Mouse (Mus musculus) MEL (cell line): ENCODE results near the gene Raet1d. TPM values are rescaled to one million over a fixed set of nuclear protein-coding genes. Genes with fewer than 3 reads are reported as not detected.
"Not testable (repeated sequence)": the region's sequence is repeated elsewhere in the genome, so short reads cannot be mapped to it uniquely, and the experiment has no call there.

ENCODE experiments used
- DNase-seq: peaks from one replicate; pipeline ENCODE4 v3.0.0; 2011; ENCODE audit warnings: low read depth, low spot score
- H3K27ac ChIP-seq: 2 replicates; pipeline ENCODE4 v1.5.1; 2012; ENCODE audit warnings: low read depth, mild to moderate bottlenecking, control low read depth, low read length, moderate library complexity; ENCODE audit not compliant: control insufficient read depth
- H3K27me3 ChIP-seq, 2 experiments: fragments of 150-350 bp in 1 of 2; sonication (generic) in 1 of 2; 2 replicates each; pipeline ENCODE4 v1.6.1; 2012; ENCODE audit warnings: low read length in 2 of 2, mild to moderate bottlenecking in 2 of 2, improper control_type of control experiment in 1 of 2, moderate library complexity in 1 of 2; ENCODE audit not compliant: insufficient read depth in 2 of 2, control insufficient read depth in 1 of 2
- H3K36me3 ChIP-seq, 2 experiments: 2 replicates each; pipeline ENCODE4 v1.6.1; 2012 to 2014; ENCODE audit warnings: low read length in 2 of 2, improper control_type of control experiment in 1 of 2, inconsistent platforms in 1 of 2, mild to moderate bottlenecking in 1 of 2; ENCODE audit not compliant: insufficient read depth in 2 of 2, control insufficient read depth in 1 of 2
- H3K4me1 ChIP-seq, 2 experiments: fragments of 150-350 bp in 1 of 2; sonication (generic) in 1 of 2; 2 replicates each; pipeline ENCODE4 v1.6.1; 2012; ENCODE audit warnings: low read length in 2 of 2, improper control_type of control experiment in 1 of 2, mild to moderate bottlenecking in 1 of 2; ENCODE audit not compliant: insufficient read depth in 2 of 2, control insufficient read depth in 1 of 2
- H3K4me3 ChIP-seq, 2 experiments: fragments of 150-350 bp in 1 of 2; sonication (generic) in 1 of 2; 2 replicates each; pipeline ENCODE4 v1.5.1; 2012; ENCODE audit warnings: low read depth in 2 of 2, low read length in 2 of 2, mild to moderate bottlenecking in 2 of 2, moderate library complexity in 2 of 2, control low read depth in 1 of 2, improper control_type of control experiment in 1 of 2; ENCODE audit not compliant: control insufficient read depth in 1 of 2, insufficient read depth in 1 of 2
- H3K79me2 ChIP-seq: 2 replicates; pipeline ENCODE4 v1.6.1; 2012; ENCODE audit warnings: mild to moderate bottlenecking, low read length, moderate library complexity; ENCODE audit not compliant: control insufficient read depth, poor library complexity, insufficient read depth
- H3K9ac ChIP-seq: 2 replicates; pipeline ENCODE4 v1.6.1; 2012; ENCODE audit warnings: low read depth, mild to moderate bottlenecking, control low read depth, low read length, moderate library complexity; ENCODE audit not compliant: control insufficient read depth, poor library complexity, severe bottlenecking
- H3K9me3 ChIP-seq: fragments of 150-350 bp; sonication (generic); replicated peaks from 2 replicates; pipeline ENCODE4 v1.6.1; 2012; ENCODE audit warnings: mild to moderate bottlenecking, low read length, improper control_type of control experiment, moderate library complexity; ENCODE audit not compliant: insufficient read depth
- polyA plus RNA-seq, 2 experiments: library from polyadenylated mRNA; stranded (reverse) in 1 of 2; unstranded in 1 of 2; fragments of >175 nt in 1 of 2; fragments of >200 nt in 1 of 2; gene quantifications; 2 replicates each; pipeline versions ENCODE4 v1.2.1 to v1.2.4; 2012; ENCODE audit warnings: low replicate concordance in 2 of 2, low read depth in 1 of 2; ENCODE audit not compliant: insufficient read length in 2 of 2, insufficient read depth in 1 of 2, missing spikeins in 1 of 2
- total RNA-seq: library from RNA; depleted of rRNA; stranded (reverse); fragments of 300-350 nt; gene quantifications from 2 replicates; pipeline ENCODE4 v1.2.3, GENCODE M21; 2012

Gene Raet1d
- total and polyA plus RNA-seq, 3 experiments = 0.08 to 0.42 TPM; not detected in 1

DNA sequence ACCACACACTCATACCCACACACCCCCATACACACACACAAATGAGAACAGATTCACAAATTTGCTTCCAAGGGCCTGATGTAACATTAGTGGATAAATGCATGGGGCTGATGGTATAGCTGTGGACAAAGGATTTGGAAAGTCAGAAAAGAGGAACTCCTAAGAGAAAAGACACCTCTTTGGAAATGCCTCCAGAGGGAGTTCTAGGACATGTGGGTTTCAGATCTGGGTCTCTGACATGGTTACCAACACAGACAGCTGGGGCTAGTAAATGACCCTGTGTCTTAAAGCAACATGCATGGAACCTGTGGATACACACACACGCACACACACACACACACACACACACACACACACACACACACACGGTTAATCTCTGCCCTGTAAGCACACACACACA lies 605 bp downstream of the Raet1d start:
- H3K9me3 ChIP-seq, H3K27ac ChIP-seq, H3K79me2 ChIP-seq, H3K4me3 ChIP-seq, H3K4me1 ChIP-seq, H3K27me3 ChIP-seq, DNase-seq, H3K9ac ChIP-seq, H3K36me3 ChIP-seq: not testable (repeated sequence)

DNA sequence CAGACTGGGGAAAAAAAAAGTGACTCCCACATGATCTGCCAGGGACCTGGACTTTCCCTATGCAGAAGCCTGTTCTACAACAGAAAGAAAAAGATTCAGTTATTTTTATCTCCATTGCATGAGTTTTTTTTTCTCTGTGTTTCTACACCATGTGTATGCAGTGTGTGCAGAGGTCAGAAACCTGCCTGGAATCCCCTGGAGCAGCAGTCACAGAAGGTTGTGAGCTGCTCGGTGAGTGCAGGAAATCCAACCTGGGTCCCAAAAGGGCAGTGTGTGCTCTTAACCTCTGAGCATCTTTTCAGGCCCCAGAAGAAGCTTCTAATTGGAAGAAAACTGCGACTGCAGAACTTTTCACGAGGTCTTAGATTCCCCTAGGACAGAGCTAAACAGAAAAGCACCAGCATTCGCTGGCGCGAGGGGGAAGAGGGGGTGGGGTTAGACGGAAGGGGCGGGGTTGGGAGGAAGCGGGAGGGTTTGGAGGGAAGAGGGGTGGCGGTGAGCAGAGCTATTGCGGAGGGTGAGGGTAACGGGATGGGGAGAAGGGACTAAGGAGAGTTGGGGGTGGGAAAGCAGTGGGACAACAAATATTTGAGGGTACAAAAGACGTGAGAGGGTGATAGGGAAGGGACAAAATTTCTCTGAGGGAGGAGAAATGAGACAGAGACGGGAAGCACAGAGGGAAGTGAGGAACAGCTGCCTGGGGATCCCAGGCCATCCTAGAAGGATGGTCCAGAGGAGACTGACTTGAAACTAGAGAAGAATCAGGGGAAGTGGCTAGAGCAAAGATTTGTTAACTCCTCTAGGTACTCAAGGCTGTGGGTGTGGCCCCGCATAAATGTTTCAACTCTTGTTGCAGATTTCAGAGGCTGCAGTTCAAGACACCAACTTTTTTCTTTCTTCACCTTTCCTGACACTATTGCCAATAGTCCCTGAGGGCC lies 1.3 kb downstream of the Raet1d start:
- H3K4me3 ChIP-seq = peak overlapping the region in 1 of 2 experiments; percentile 29; a peak in 2 of 4 replicates
- not testable (repeated sequence) for H3K9ac ChIP-seq
- peak; percentile 29 for DNase-seq

DNA sequence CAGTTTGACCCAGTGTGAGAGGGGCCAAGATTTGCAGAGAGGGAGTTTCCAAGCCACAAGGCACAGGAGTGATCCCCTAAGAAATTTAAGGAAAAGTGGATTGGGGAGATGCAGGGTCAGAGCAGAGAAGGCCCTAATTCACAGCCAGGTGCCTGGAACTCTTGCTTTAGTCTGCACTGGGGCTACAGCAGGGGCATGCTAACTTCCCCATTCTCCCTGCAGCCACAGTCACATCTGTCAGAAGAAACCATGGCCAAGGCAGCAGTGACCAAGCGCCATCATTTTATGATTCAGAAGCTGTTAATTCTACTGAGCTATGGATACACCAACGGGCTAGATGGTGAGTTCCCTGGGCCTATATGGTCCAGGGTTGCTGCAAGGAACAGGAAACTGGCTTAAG lies 2.1 kb downstream of the Raet1d start:
- not testable (repeated sequence) for H3K79me2 ChIP-seq, H3K27me3 ChIP-seq

More for the DNA sequence above, 1.3 kb downstream of the Raet1d start:
- not testable (repeated sequence) for H3K9me3 ChIP-seq, H3K4me1 ChIP-seq, H3K27me3 ChIP-seq, H3K36me3 ChIP-seq, H3K79me2 ChIP-seq, H3K27ac ChIP-seq

DNA sequence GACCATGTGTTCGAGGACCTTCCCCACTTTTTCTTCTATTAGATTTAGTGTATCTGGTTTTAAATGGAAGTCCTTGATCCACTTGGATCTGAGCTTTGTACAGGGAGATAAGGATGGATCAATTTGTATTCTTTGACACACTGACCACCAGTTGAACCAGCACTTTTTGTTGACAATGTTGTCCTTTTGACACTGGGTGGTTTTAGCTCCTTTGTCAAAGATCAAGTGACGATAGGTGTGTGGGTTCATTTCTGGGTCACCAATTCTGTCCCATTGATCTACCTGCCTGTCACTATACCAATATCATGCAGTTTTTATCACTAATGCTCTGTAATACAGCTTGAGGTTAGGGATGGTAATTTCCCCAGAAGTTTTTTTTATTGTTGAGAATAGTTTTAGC lies 4.6 kb downstream of the Raet1d start:
- H3K36me3 ChIP-seq, H3K4me1 ChIP-seq, H3K27ac ChIP-seq, H3K9me3 ChIP-seq, H3K79me2 ChIP-seq, H3K4me3 ChIP-seq, H3K9ac ChIP-seq, DNase-seq, H3K27me3 ChIP-seq: not testable (repeated sequence)

More for the DNA sequence above, 2.1 kb downstream of the Raet1d start:
- H3K27ac ChIP-seq, H3K36me3 ChIP-seq, DNase-seq, H3K4me1 ChIP-seq, H3K9me3 ChIP-seq, H3K4me3 ChIP-seq, H3K9ac ChIP-seq: not testable (repeated sequence)

DNA sequence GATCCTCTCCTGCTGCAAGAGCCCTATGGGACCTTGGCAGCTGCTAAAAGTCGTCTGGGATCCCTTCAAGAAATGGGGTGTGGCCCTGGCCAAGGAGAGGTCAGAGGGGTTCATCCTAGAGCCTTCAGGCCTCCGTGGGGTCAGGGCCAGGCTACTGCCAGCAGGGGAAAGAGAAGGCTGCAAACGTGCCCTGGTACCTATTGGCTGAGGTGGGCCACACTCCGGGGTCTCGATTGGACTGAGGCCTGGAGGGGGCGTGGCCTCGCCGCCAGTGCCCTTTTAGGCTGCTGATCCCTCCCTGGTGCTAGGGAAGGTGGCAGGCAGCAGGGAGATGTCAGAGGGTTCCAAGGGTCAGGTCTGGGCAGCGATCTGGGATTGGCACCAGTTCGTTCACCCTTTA lies 20.9 kb downstream of the Raet1d start:
- not testable (repeated sequence) for H3K9me3 ChIP-seq, H3K36me3 ChIP-seq, H3K27me3 ChIP-seq, H3K9ac ChIP-seq, H3K79me2 ChIP-seq, DNase-seq, H3K27ac ChIP-seq, H3K4me1 ChIP-seq, H3K4me3 ChIP-seq

DNA sequence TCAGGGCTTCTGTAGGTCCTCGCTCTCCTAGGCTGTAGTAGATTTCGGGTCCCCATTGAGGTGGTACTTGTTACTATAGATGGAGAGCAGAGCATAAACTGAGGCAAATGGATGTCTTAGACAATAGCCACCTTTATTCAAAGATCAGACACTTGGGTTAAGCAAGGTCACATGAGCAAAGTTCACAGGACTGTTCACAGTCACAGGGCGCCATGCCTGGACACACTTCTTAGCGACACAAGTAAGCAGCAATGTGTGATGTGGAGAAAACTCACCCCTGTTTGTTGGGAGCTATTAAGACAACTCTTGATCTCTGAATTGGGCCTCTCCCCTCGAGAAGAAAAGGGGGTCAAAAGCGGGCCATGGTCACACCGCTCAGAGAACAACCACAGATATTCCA lies 29.8 kb downstream of the Raet1d start:
- not testable (repeated sequence) for H3K36me3 ChIP-seq, H3K4me3 ChIP-seq, H3K27me3 ChIP-seq, H3K9me3 ChIP-seq, H3K9ac ChIP-seq, H3K79me2 ChIP-seq, H3K4me1 ChIP-seq, DNase-seq, H3K27ac ChIP-seq

DNA sequence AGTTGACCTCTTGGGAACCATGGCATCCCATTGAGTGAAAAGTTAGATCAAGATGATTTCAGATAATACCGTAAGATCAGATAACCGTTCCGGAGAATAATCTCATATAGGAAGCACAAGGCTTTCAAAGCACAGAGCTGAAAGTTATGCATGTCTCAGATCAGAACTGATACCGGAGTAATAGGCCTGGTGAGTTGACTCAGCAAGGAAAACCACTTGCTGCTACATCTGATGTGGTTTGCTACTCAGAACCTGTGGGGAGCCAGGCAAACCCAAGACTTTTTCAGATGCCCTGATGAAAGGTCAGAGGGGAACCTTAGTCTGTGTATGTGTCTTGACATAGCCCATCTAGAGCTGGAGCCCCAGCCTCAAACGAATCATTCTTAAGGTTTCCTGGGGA lies 31.3 kb downstream of the Raet1d start:
- not testable (repeated sequence) for H3K4me1 ChIP-seq, H3K9ac ChIP-seq, H3K9me3 ChIP-seq, H3K27ac ChIP-seq, H3K36me3 ChIP-seq, H3K4me3 ChIP-seq, H3K79me2 ChIP-seq, H3K27me3 ChIP-seq, DNase-seq
